Mouse (Mus musculus) gonadal fat pad, adult 2 months (tissue): Measurements from ENCODE around the gene Cdk4. TPM values are rescaled to one million over a fixed set of nuclear protein-coding genes. Genes with fewer than 3 reads are reported as not detected.

ENCODE experiments used
- DNase-seq: peaks from one replicate; pipeline ENCODE4 v3.0.0-alpha.2; 2012; ENCODE audit warnings: low read depth
- polyA plus RNA-seq: library from polyadenylated mRNA; depleted of rRNA; stranded (reverse); fragments of >200 nt; gene quantifications from 2 replicates; pipeline ENCODE4 v1.2.3, GENCODE M21; 2012; rRNA removed

Cdk4 gene
- polyA plus RNA-seq, 1 experiment = 205 TPM

DNA sequence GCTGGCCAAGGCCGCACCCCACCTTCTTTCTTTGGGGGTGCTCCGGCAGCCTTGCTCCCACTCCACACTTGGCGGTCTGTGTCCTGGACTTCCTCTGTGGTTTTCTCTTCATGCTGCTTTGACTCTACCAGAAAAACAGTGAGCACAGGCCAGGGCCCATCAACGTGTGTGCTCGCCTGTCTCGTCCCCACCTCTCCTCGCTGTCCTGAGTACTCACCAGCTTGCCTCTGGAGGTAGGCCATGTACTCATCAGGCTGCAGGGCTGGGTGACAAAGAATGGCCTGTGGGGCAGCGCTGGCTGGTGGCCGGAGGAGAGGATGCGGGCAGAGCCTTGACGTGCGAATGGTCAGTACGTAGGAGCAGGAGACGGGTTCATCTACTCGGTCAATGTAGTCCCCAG lies 36.5 kb downstream of the Cdk4 start:
- no peak for DNase-seq

DNA sequence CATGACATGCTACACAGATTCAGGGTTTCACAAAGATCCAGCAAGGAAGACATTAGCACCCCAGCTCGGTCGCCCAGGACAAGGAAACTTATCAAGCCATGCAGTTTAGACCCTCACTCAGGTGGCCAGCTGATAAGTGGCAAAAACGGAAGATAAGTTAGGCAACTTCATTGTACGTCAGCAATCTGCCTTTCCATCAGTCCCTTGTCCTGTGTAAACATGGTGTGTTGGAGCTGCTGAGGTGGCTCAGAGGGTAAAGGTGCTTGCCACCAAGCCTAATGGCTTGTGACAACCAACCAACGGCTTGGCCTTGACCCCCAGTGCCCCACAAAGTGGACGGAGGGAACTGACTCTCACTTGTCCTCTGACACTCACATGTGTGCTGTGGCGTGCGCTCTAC lies 37.1 kb downstream of the Cdk4 start:
- DNase-seq = no peak

GRCm38 (mm10) chr10:127101151-127101550 lies 37.8 kb downstream of the Cdk4 start:
- DNase-seq = no peak

GRCm38 (mm10) chr10:127103631-127104030 lies 40.3 kb downstream of the Cdk4 start:
- no peak for DNase-seq

DNA sequence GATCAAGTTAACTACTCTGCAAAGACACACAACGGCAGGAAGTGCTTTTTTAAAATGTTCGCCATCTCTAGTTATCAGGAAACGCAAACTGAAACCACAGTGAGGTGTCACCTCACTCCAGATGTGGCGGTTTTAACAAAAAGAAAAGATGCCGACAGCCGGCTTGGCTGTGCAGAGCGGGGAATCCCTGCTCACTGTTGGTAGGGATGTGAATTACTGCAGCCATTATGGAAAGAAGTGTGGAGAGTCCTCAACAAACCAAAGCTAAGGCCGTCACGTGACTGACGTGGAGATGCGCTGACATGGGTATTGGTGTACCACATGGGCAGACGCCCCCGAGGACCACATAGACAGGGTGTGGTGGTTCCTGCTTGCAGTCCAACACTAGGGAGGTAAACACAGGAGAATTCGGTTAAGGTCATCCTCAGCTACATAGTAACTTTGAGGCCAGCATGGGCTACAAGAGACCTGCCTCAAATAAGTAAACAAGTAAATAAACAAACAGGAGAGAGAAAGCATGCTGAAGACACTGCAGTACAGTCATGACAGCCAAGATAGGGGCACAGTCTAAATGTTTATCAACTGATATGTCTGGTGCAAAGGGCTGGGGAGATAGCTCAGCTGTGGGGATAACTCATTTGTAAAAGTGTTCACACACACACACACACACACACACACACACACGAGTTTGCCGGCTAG lies 44.4 kb downstream of the Cdk4 start:
- DNase-seq = no peak

- DNase-seq = no peak
These were observed 44.9 kb downstream of the Cdk4 start for GRCm38 (mm10) chr10:127108262-127108583.

- no peak for DNase-seq
These were observed 47.9 kb downstream of the Cdk4 start for GRCm38 (mm10) chr10:127111001-127111887.

DNA sequence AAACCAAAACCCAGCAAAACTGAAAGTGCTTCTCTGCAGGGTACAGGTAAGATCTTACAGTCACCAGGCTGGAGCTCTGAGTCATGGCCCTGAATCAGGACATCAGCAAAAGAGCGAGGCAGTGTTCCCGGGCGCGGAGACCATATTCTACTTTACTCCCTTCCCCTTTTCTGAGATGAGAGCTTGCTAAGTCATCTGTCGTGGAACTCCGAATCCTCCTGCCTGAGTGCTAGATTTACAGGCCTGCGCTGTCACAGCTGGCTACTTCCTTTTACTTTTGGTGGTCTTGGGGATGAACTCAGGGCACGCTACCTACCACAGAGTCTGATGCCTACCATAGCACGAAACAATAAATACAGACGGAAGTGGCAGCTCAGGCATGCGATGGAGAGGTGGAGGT lies 51.1 kb downstream of the Cdk4 start:
- no peak for DNase-seq

DNA sequence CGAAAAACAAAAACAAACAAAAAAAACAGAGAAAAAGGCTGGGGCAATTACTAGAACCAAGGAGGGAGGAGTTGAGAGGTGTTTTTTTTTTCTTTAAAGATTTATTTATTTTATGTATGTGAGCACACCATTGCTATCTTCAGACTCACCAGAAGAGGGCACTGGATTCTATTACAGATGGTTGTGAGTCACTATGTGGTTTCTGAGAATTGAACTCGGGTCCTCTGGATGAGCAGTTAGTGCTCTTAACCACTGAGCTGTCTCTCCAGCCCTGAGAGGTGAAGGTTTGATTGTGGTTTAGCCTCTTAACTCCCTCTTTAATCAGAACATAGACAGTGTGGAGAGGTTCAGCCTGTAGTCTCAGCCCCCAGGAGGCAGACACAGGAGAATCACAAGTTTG lies 51.7 kb downstream of the Cdk4 start:
- no peak for DNase-seq

Other genes starting within 250 kb of the Cdk4 start
- 8.1 and 8.8 TPM in 2 replicates for gene Atp23, start 162.2 kb upstream of the Cdk4 start, polyA plus RNA-seq
- 119 and 121 TPM in 2 replicates for gene Ctdsp2, start 84.8 kb upstream of the Cdk4 start, polyA plus RNA-seq
- 0.07 and 0.13 TPM in 2 replicates for gene Avil, start 62.8 kb upstream of the Cdk4 start, polyA plus RNA-seq
- gene Tsfm, start 32.7 kb upstream of the Cdk4 start, polyA plus RNA-seq = 27.1 and 32.9 TPM in 2 replicates
- 31.2 and 31.9 TPM in 2 replicates for gene Mettl1, start 22.1 kb upstream of the Cdk4 start, polyA plus RNA-seq
- gene Eef1akmt3, start 22.0 kb upstream of the Cdk4 start, polyA plus RNA-seq = 0.55 and 0.86 TPM in 2 replicates
- gene Cyp27b1, start 15.3 kb upstream of the Cdk4 start, polyA plus RNA-seq = 0.22 TPM in 2 replicates
- 6.1 and 8.9 TPM in 2 replicates for gene March9, start 3.4 kb upstream of the Cdk4 start, polyA plus RNA-seq
- gene Tspan31, start 6.7 kb downstream of the Cdk4 start, polyA plus RNA-seq = 128 and 146 TPM in 2 replicates
- gene Agap2, start 11.8 kb downstream of the Cdk4 start, polyA plus RNA-seq = 5.3 and 5.7 TPM in 2 replicates
- gene Os9, start 57.6 kb downstream of the Cdk4 start, polyA plus RNA-seq = 109 and 143 TPM in 2 replicates
- 60.5 and 112 TPM in 2 replicates for gene B4galnt1, start 101.7 kb downstream of the Cdk4 start, polyA plus RNA-seq
- 1.0 and 1.2 TPM in 2 replicates for gene Slc26a10, start 117.1 kb downstream of the Cdk4 start, polyA plus RNA-seq
- 25.7 and 29.6 TPM in 2 replicates for gene Arhgef25, start 126.5 kb downstream of the Cdk4 start, polyA plus RNA-seq
- gene Dtx3, start 132.2 kb downstream of the Cdk4 start, polyA plus RNA-seq = 91.3 and 116 TPM in 2 replicates
- gene Pip4k2c, start 148.1 kb downstream of the Cdk4 start, polyA plus RNA-seq = 76.9 and 93.8 TPM in 2 replicates
- gene Kif5a, start 199.8 kb downstream of the Cdk4 start, polyA plus RNA-seq = 2.4 and 6.4 TPM in 2 replicates
- 228 and 280 TPM in 2 replicates for gene Dctn2, start 202.8 kb downstream of the Cdk4 start, polyA plus RNA-seq
- gene Mbd6, start 225.5 kb downstream of the Cdk4 start, polyA plus RNA-seq = 21.8 and 32.7 TPM in 2 replicates
- 55.2 and 64.5 TPM in 2 replicates for gene Mars, start 248.3 kb downstream of the Cdk4 start, polyA plus RNA-seq